Mouse (Mus musculus): Measurements from ENCODE around the gene Il10. TPM values are rescaled to one million over a fixed set of nuclear protein-coding genes. Genes with fewer than 3 reads are reported as not detected.
"Not testable (repeated sequence)": the region's sequence is repeated elsewhere in the genome, so short reads cannot be mapped to it uniquely, and the experiment has no call there.

The Il10 gene
- polyA plus RNA-seq, 1 experiment from 2014 or later, result 0.57 TPM

- DNase-seq (ENCODE audit: low spot score), result no peak
These were observed 3.8 kb upstream of the Il10 start for GRCm38 (mm10) chr1:131015879-131016278.

DNA sequence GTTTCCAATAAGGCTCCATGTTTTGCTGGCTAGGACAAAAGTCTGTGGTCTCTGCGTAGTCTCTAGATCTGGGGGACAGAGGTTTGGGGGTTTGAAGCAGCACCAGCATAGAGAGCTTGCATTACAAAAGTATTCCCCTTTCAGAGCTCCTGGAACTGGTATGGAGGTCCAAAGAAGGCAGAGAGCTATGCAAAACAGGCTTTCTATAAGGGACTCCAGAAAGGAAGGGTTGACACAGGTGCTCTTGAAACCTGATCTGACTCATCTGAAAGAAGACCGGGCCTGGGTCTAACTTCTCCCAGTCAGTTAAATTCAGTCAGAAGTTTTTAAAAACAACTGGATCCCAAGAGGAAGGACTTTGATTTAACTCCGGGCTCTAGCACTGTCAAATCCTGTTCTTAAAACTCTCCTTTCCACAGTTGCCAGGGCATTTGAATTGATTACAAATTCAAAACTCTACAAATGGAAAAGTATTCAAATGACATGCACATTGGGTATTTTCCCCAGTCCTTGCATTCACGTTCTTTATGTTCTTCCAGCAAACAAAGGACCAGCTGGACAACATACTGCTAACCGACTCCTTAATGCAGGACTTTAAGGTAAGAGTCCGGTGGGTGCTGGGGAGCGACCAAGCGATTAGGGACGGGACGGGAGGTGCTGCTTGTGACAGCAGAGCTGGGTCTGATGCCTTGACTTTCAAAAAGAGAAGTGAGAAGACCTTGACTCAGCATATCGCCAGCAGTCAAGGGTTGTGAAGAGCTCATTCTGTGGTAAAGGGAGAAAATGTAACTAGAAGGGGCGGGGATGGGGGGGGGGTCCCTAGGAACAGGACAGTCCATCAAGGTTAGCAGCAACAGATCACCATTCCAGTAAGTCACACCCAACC, 1.0 kb downstream of the Il10 start:
- DNase-seq (ENCODE audit: low spot score), result no peak

DNA sequence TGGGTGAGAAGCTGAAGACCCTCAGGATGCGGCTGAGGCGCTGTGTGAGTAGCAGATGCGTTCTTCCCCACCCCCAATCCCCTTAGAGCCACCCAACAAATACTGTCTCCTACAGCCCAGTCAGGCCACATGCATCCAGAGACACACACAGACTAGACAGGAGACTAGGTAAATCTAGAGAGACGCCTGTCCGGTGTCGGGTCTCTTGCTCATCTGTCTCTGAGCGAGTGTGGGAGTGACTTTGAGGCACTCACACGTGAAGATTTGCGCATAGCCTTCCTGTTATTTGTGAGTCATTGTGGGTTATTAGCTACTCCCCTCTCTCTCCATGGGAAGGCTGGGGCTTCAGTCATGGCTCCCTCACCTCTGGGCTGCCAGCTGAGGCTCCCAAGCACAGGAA, 1.8 kb downstream of the Il10 start:
- no peak for DNase-seq (ENCODE audit: low spot score)

DNA sequence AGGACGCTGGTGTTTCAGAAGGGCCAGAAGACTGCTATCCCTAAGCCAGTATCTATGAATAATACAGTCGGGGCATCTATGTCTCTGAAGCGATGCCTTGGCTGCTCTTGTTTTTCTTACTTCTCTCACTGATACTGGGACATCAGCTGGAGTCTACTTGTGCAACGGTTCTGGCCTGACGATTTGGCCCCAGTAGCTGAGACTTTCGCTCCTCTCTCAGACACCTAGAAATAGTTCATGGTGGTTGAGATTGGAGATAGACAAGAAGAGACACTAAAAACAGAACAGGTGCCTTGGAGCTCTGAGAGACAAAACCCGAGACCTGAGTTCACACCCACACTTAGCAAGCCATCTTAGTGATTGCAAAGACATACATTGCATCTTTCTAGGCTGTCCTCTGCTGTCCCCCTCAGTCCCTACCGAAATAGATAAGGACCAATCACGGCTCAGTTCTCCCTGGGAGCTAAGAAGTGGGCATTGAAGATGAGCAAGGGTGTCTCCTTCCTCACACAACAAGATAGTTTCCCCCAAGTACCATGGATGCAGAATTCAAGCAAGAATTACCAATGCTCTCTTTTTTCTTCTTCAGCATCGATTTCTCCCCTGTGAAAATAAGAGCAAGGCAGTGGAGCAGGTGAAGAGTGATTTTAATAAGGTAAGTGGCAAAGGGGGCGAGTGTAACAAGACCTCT, 2.4 kb downstream of the Il10 start:
- DNase-seq (ENCODE audit: low spot score), result no peak

- DNase-seq (ENCODE audit: low spot score), result peak; percentile 27
These were observed 3.1 kb downstream of the Il10 start for GRCm38 (mm10) chr1:131022591-131023249.

GRCm38 (mm10) chr1:131023250-131023858, 3.7 kb downstream of the Il10 start:
- DNase-seq (ENCODE audit: low spot score), result not testable (repeated sequence)

GRCm38 (mm10) chr1:131024900-131025842, 5.5 kb downstream of the Il10 start:
- no peak for DNase-seq (ENCODE audit: low spot score)

- DNase-seq (ENCODE audit: low spot score), result no peak
These were observed 6.2 kb downstream of the Il10 start for GRCm38 (mm10) chr1:131025843-131026190.

- DNase-seq (ENCODE audit: low spot score), result no peak
These were observed 9.6 kb downstream of the Il10 start for GRCm38 (mm10) chr1:131029215-131029614.

GRCm38 (mm10) chr1:131030261-131030660, 10.6 kb downstream of the Il10 start:
- DNase-seq (ENCODE audit: low spot score), result no peak

DNA sequence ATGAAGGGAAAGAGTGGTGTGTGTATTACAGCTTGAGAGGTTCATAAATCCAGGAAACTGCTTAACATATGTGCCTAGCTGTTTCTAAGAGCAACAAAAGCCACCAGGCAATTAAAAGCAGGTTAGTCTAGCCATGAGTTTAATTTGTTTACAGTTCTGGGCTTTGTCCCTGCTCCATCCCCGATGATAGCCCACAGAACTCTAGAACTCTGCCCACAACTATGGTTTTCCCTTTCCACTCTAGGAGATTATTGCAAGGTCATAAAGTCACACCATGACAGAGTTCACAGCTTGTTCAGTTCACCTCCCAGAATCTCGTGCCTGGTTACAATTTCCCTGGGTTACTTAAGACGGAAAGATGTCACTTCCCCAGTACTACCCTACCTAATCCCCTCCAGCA, 11.6 kb downstream of the Il10 start:
- no peak for DNase-seq (ENCODE audit: low spot score)

GRCm38 (mm10) chr1:131038001-131038400, 18.4 kb downstream of the Il10 start:
- DNase-seq (ENCODE audit: low spot score), result no peak

DNA sequence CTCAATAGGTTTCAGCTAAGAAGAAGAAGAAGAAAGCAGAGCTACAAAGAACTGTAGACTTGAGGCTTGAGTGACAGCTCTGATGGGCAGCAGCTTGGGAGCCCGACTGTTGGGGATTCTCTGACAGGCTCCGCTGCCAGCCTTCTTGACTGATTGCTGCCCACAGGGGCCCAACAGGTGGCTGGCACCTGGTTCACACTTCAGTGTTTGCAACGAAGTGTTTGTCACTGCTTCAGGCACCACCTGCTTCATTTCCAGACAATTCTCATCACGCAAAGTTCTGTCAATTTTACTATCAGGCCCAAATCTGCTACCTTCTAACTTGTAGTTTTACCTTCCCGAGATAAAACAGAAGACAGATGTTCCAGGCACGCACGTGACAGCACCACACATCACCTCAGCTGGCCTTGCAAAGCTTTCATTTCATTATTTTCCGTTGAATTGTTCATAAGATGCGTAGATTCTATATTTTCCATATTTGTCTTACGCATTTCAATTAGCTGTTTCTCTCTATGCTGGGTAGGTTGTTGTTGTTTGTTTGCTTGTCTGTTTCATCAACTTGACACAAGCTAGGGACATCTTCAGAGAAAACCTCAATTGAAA, 18.9 kb downstream of the Il10 start:
- DNase-seq (ENCODE audit: low spot score), result peak; percentile 33

DNA sequence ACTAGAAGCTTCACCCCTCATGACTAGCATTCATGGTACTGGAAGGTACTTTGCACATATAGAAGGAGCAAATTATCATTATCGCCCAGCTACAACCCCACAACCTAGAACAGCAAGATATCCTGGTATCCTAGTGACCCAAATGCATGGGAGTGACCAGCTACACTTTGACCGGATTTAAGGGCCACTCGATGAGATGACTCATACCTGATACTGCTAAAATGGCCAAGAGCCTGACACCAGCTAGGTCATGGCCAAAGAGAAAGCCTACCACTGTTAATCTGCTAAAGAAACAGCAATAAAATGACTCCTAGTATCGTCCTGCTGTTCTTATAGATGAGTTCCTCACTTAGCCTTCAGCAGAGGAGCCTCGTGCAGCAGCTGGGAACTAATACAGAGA, 19.8 kb downstream of the Il10 start:
- no peak for DNase-seq (ENCODE audit: low spot score)

GRCm38 (mm10) chr1:131042263-131042662, 22.6 kb downstream of the Il10 start:
- DNase-seq (ENCODE audit: low spot score), result no peak

GRCm38 (mm10) chr1:131042721-131043120, 23.1 kb downstream of the Il10 start:
- DNase-seq (ENCODE audit: low spot score), result no peak

- no peak for DNase-seq (ENCODE audit: low spot score)
These were observed 24.0 kb downstream of the Il10 start for GRCm38 (mm10) chr1:131043636-131044035.

- DNase-seq (ENCODE audit: low spot score), result no peak
These were observed 26.2 kb downstream of the Il10 start for GRCm38 (mm10) chr1:131045723-131046355.

DNA sequence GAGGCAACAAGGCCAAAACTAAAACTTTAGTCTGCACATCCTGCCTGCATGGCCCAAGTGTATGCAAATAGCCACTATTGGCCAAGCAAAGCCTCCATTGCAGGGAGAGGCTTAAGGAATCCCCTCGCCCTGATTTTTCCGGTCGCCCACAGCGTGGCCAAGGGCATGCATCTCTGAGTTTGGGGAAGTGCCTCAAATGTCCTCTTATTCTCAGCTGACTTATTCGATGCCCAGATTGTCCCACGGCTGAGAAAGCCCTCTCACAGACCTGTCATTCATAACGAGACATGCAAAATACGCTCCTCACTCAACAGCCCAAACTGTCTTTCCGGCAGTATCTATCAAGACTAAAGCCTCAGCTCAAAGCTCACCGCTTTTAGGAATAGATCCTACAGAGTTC, 27.0 kb downstream of the Il10 start:
- no peak for DNase-seq (ENCODE audit: low spot score)

All from thymus, postnatal 0 days (tissue).